Mouse (Mus musculus) brain, embryonic 18.5 days (tissue): ENCODE measurements around the gene Prkg1.

Experiments used
- DNase-seq: peaks from one replicate; pipeline ENCODE4 v3.0.0-alpha.2; 2012; ENCODE audit warnings: low read depth, low spot score

Prkg1 gene

DNA sequence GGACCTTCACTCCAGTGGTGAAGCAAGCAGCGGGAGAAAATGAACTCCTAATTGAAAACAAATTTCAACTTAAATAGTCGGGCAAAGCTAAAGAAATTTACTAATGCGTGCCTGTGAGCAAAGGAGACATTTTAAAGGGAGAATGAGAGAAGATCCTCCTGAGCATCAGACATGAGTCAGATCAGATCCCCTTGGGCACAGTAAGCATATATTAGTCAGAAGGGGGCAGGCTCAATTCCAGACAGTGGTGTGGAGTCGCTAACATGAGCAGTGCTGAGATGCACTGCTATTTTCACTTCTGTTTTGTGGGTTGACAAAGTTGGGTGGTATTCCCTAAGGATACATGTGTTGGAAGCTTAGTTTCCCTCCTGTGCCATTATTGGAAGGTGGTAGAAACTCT is 913.8 kb downstream of the Prkg1 start:
- no peak for DNase-seq

DNA sequence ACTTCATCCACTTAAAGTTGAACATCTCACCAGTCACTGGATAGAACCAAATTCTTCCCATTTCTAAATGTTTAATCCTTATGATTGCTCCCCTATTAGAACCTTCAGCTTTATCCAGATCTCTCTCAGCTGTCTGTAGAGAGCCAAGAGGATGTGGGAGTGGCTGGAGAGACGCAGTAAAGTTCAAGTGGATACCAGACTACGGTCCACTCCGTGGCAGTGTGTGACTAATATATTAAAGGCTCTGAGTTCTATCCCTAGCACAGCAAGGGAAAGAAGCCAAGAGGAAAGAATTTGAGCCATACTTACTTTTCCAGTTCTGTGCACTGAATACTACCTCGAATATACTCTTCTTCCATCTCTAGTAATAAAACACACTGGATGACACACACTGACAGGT is 919.9 kb downstream of the Prkg1 start:
- no peak for DNase-seq

DNA sequence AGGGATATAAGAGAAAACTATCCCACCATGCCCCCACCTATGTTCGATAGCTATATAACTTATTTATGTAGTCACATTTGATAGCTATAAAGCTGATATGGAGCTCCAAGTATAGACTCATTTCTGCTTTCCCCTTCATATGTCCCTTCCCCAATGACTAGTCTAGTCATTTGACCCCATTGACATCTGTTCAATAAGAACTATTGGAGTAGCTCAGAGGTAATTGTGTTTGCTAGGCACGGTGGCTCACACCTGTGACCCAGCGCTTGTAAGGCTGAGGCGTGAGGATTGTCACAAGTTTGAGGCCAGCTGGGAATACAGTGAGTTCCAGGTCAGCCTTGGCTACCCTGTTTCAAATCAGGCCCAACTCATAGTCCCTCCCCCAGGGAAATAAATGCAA is 921.2 kb downstream of the Prkg1 start:
- no peak for DNase-seq

DNA sequence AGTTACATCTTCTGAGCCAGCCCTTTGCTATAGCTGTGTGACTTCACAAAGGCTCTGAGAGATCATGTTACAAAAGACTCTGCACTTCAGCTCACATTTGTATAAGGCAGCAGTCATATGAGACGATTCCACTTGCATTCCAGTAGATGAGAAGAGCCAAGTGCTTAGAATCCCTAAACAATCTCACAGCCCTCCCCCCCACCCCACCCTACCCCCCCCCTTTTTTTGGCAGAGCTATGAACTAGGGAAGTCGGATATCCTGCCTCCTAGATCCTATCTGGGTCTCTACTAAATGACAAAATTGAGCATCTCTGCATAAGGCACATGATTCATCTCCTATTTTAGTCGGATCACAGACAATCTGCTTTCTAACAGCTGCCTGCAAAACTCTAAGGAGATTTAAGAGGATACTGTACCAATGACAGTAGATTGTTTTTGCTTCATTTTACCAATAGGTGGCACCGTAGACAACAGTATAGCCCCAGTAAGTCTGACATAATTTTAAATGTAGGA is 921.7 kb downstream of the Prkg1 start:
- peak; percentile 80 for DNase-seq

DNA sequence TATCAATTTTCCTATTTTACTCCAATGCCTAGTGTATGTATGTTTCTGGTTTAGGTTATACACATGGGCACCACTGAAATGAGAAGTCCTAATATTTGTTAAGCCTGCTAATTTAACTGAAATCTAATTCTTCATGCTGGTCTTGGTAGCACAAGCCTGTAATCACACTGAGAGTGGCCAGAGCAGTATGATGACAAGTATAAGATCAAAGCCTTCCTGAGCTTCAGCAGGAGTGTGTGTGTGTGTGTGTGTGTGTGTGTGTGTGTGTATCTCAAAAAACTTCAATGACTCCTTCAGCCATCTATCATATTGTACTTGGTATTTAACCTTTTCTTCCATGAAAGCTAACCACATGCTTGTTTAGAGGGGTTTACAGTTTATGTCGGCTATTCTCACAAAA is 922.2 kb downstream of the Prkg1 start:
- DNase-seq: no peak

DNA sequence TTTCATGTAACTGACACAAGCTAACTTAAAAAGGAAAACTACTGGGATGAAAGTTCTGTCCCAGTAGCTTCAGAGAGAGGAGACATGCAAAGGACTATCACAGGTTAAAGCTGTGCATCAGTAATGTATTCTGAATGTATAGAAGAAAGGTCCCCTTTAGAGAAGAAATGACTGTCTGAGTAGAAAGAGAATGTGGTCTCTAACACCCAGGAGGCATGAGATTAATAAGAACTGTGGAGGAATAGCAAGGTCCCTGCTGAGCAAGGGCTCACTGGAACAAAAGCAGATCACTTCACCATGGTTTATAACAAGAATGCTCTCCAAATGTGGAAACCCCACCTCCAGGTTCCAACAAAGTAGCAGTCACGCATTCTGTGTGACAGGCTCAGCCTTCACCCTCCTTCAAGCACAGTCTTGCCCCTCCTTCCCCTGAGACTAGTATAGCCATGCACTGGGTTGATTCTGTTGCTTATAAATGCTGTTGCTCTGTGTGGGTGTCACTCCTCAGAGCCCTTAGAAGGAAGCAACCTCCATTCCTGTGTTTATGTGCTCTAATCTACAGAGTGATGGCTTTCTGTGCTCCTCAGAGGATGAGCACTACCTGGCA is 931.7 kb downstream of the Prkg1 start:
- DNase-seq: no peak

DNA sequence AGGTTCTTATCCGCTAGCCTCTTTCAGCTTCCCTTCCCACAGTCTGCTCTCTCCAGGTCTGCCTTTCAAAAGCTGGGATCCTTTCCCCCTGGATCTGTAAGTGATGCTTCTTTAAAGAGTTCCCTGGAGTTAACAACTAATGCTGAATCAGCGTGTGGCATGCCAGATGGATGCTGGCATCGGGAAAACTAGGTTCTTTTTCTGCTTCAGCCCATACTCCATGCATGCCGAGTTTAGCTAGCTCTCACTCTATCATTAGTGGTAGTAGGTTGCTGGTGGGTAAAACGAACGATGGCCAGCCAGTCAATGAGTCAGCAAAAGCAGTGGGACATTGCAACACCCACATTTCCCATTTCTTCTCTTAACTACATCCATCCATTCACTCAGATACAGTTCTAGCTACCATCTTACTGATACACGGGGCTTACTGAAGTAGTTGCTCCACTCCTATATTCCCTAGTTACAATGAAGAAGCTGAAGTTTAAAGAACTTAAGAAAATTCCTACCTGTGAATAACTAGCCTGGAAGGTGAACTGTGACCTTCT is 935.5 kb downstream of the Prkg1 start:
- no peak for DNase-seq

DNA sequence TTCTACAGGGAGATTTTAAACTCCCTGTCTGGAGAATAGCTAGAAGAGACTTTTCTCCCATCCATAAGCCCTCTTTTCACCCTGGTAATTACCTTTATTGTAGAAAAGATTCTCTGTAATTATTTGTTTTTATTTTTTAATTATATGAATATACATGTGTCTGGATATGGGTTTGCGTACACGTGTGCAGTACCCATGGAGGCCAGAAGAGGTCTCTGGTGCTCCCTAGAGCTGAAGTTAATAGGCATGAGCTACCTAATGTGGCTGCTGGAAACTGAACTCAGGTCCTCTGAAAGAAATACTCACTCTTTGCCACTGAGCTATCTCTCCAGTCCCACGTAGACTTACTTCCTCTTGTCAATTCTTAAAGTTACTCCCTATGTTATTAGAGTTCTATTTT is 937.0 kb downstream of the Prkg1 start:
- DNase-seq: no peak

DNA sequence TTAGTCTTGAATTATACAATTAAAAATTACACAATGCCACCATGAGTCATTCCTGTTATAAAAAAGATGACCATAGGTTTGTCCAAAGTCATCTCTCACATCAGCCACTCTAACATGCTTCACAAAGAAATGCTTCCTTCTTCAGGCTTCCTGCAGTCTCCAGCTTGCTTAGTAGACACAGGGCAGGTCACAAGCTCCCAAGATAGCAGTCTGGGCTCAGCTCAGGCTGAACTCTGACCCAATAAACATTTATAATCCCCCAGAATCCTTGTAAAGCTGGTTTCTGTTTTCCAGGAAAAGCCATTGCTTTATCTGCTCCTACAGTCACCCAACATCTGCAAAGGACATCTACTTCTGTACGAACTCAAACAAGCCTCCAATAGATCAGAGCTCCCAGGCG is 938.7 kb downstream of the Prkg1 start:
- no peak for DNase-seq

DNA sequence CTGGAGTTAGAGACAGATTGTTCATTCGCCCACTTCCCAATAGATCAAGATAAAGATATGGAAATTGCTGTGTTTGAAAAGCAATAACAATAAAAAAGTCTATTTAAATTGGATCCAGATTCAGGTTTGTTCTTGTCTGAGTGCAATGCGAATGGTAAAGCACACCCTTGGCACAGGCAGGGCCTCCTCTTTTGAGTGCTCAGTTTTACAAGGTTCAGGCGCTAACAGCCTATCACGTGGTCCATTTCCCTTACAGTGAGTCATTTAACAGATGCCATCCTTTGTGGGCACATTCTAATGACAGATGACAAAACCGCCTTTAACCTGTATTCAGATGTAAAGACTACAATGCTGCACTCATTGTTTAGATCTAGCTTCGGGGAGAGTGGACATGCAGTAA is 949.2 kb downstream of the Prkg1 start:
- DNase-seq: no peak

DNA sequence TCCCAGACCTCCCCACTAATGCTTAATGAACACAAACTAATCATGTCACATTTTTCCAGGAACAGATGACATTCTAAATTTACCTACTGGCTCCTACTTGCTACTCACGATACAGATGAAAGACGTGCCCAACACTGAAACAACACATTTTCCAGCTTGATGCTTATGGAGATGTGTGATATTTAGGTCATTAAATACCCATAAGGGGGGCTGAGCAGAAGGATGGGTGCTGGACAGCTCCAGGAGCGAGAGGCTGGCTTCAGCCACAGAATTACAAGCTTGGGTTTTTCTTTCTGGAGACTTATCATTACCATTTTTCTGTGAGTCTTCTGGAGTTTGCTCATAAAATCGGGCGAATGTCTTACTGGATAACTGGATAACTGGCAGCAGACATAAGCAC is 958.6 kb downstream of the Prkg1 start:
- no peak for DNase-seq

DNA sequence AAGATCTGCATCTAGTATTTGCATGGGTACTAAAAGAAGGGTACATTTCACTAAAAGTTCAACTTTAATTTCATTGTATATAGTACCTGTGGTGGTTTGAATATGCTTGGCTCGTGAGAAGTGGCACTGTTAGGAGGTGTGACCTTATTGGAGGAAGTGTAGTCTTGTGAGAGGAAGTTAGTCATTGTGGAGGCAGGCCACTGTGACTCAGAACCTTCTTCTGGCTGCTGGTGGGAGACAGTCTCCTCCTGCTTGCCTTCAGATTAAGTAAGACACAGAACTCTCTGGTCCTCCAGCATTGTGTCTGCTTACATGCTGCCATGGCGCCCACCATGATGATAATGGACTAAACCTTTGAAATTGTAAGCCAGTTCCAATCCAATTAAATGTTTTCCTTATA is 984.0 kb downstream of the Prkg1 start:
- DNase-seq: no peak

DNA sequence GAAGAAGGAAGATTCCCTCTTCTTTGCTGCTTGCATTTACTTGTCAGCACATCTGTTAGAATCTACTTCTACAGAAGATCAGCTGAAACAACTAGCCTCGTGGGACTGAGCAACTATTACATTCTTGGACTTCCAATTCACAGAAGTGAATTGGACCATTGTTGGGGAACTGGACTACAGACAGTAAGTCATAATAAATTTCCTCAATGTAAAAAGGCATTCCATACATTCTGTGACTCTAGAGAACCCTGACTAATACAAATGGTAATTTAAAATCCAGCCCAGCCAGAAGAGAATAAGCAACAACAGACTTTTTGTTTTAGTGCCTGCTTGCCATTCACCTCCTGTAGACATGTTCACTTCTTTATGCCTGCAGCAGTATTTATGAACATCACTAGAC is 996.5 kb downstream of the Prkg1 start:
- DNase-seq: no peak

DNA sequence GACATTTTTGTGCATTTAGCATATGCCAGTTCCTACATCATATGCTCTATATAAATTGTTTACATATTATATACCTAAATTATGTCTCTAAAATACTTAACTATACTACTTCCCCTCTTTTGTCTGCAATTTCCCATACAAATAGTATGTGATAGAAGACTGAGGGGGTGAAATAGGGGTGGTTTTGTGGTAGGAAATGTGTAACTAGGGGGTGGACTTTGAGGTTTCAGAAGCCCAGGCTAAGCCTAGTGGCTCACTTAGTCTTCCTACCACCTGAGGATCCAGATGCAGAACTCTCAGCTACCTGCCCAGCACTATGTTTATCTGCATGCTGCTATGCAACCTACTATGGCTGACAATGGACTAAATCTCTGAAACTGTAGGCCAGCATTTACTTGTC is 1020.4 kb downstream of the Prkg1 start:
- DNase-seq: no peak

DNA sequence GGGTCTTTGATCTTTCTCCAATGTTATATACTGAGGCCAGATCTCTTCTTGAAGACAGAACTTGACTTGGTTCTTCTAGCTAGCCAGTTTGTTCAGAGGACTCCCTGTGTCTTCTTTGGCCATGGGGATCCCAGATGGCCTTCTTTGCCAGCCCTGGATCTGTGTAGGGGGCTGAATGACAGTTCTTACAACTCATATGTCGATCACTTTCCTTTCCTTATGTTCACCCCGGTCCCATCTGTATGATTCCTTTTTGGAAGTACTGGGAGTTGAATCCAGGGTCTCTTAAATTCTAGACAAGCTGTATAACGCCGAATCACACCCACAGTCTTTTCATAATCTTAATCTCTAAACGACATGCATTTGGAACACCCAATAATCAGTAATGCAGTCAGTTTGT is 1065.7 kb downstream of the Prkg1 start:
- no peak for DNase-seq

DNA sequence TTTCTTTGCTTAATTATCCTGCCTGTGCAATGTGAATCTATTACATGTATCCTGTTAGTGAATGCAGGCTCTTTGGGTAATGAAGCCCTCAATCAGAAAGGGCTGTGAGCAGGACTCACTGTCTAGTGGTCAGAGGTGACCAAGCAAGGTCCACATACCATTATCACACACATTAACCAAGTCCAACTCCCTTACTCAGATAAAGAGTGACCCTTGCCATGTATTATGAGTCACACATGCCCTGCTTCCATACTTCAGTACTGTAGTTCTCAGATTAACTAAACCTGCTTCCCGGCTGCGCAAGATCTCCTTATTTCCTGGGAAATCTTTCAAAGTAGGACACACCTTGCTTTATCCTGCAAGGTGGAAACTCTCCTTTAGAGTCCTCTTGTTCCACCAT is 1073.6 kb downstream of the Prkg1 start:
- no peak for DNase-seq

DNA sequence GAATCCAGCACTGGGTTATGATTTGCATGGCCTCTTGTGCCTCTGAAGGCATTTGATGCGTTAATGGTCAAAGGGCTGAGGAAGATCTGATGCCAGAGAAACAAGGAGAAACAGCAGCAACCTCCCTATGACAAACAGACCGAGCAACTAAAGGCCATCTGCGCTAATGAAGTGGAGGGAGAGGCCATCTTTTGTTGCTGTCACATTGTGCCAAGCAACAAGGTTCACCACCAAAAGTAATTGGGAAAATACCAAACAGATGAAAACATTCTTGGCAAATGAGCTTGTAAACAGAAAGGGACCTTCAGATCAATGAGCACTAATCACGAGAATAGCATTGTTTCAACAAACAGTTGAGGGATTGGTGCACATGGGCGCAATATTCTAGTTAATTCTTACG is 1074.1 kb downstream of the Prkg1 start:
- no peak for DNase-seq

DNA sequence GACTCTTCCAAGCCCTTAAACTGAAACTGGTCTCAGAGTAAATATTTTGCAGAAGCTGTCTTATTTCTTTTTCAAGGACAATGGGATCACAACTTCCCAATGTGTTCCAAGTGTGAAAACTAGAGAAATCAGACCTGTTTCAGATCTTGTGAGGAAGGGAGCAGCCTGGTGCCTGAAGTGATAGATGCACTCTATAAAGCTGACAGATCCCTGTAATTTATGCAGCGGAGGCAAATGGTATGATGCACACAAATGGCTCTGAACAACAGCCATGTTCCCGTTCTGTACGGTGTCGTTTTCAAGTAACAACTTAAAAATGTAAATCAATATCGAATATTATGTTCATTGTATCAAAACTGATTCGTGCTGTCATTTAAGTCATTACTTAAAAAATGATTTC is 1076.9 kb downstream of the Prkg1 start:
- DNase-seq: no peak

DNA sequence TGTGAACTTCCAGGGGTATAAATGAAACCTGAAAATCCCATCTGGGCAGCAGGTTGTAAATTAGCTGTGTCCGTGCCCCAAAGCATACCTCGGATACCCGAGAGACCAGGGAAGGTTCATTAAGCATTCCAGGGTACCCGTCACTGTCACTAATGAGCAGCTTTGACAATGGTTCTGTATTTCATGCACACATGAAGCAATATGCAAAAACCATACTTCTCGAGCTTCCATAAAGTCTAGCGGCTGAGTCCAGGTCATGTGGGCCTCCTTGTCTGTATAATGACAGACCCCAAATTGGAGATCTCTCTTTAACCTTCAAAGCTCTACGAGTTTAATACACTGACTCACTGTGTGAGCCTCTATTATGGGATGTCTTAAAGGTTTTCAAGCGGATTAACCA is 1088.5 kb downstream of the Prkg1 start:
- DNase-seq: no peak

DNA sequence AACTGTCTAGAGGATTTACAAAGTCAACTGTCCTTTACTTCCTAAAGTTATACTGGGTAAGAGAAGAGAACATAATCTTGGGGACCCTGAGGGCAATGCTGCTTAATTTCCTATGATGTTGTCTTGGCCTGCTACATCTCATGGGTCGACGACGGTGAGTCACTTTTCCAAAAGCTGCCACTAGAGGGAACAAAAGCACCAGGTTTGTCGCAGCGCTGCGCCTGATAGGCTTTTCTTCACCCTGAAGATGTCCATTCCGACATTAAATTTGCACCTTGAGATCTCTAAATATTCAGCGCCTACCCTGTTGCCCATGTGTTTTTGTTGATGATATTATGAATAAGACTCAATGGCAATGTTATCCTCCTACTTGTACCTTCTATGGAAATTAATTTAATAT is 1100.6 kb downstream of the Prkg1 start:
- no peak for DNase-seq

DNA sequence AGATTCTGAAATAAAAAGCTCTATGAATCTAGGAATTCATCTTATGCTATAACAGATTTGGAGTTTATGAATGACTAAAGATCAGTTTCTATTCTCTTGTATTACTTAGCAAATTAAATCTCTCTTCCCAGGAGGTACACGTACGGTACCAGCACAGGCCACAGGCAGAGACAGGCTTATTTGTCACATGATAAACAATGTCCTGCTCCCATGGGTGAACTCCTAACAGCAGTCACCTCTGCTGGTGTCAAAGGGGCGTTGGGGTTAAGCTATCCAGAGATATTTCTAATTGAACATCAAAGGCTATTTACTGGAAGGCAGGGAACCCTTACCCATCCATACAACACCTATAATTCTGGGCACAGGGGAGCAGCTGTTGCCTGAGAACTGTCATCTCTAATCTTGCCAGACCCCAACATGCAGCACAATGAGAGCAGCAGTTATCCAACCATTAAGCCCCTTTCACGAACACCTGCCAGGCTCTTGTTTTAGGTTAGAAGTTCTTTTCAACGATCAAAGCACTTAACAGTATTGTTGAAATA is 1122.1 kb downstream of the Prkg1 start:
- no peak for DNase-seq

DNA sequence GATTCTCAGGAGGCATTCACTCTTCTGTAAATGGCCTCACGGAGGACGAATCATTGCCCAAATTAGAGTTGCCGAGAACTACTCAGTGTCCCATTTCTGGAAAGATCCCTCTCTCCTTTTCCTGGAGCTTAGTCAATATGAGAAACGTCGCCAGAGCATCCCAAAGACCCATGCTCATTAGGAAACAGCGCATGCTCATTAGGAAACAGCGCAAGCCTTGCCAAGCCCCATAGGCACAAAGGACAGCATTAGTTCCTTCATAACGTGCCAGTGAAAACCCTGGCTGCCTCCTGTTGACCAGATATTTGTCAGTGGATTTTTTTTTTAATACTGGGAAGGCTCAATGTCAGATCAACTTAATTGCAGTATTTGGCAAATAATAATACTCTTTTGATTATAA is 1127.4 kb downstream of the Prkg1 start:
- peak; percentile 12 for DNase-seq

DNA sequence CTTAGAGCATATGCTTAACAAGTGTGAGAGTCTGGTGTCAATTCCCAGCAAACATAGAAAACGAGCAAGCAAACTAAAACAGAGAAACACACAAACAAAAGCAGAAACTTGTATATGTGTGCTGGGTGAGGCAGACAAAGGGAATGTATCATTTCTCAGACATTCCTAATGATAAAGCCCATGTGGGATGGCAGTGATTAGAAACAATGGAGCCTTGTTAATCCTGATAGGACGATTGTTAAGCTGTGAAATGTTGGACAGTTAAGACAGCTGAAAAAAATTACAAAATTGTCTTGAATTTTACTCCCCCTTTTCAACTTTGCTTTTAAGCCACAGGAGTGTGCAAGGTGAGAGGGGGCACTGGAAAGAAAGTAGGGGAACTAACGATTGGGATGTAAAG is 1133.8 kb downstream of the Prkg1 start:
- no peak for DNase-seq

DNA sequence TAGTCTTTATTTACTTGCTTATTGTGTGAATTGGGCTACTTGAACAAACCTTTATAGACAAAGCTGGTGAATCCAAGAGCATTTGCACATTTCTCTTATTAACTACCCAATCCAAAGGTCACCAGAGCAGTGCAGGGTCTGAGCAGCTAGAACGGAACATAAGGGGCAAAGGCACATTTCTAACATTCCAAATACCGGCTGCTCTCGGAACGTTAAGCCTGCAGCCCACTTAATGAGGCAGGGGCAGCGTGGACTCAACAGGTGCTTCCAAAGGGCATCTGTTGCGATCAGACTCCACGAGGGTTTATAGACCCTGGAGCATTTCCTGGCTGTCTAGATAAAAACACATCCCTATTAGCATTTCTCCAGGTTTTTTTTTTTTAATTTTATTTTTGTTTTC is 1138.8 kb downstream of the Prkg1 start:
- DNase-seq: no peak
